In genomic region chr9:120932797-120933586, GRCm38 (mm10) we compare ENCODE assay signal across 8 mouse cellular contexts. TPM values are rescaled to one million over a fixed set of nuclear protein-coding genes. Genes with fewer than 3 reads are reported as not detected.
A peak's percentile ranks its signal among the peaks of the same experiment; 100 is the strongest.
DNase-seq lines count a peak whose midpoint lies in the region; ATAC-seq lines count a peak whose summit lies in the region.

No protein-coding gene starts in this region.

- peak; percentile 84 for ATAC-seq in megakaryocyte progenitor cell, adult 5-6 weeks (replicated peaks; ENCODE audit: poor library complexity)

- DNase-seq in adrenal gland, adult (ENCODE audit: inconsistent age in 2 of 2, low spot score in 1 of 2) = peak; percentile 98 to 99
- DNase-seq in embryo, embryonic 10 days (ENCODE audit: low spot score) = peak; percentile 95
- DNase-seq in gastrocnemius, postnatal 10 days = peak; percentile 98
- DNase-seq in induced T-regulatory cell, adult 2 months (ENCODE audit: low read depth) = peak; percentile 97
- peak; percentile 77 to 95 for DNase-seq in left cerebral cortex, adult 9 months (ENCODE audit: low spot score in 2 of 2)
- peak; percentile 96 to 98 for DNase-seq in right cerebral cortex, postnatal 10 days (ENCODE audit: low spot score in 2 of 2)
- DNase-seq in urinary bladder, postnatal 14 days (ENCODE audit: low spot score) = peak; percentile 97

RNA-seq across cellular contexts. Expression of gene Ctnnb1, which starts 4.0 kb away (rescaled TPM):
- 100 to 1,000 TPM; 306 TPM for total RNA-seq in gastrocnemius, postnatal 10 days (2021)
- 308 and 319 TPM in 2 replicates for total RNA-seq in megakaryocyte progenitor cell, adult 5-6 weeks (2015)
- total RNA-seq in megakaryocyte progenitor cell, adult 5-6 weeks (2017) = 339 and 406 TPM in 2 replicates

Comparison
In these comparisons a context has a peak if more than half of its experiments do, and no peak if none do; other contexts are left out.
1. Peak in every context shown above with its lines: DNase-seq and ATAC-seq.